Mouse (Mus musculus) T-helper 17 cell (primary cell): ENCODE data around the gene Csnk2a1.
"Not testable (repeated sequence)": the region's sequence is repeated elsewhere in the genome, so short reads cannot be mapped to it uniquely, and the experiment has no call there.

Source experiments
- in situ Hi-C, 2 experiments: fragments of 300-600 bp; cut with MboI, MseI; formaldehyde crosslinking; loops; 1 replicate in 1 of 2; 2 replicates in 1 of 2; pipeline ENCODE4 v1.15.1; 2025; ENCODE audit warnings: high pct_unique_total_duplicates in 2 of 2

Csnk2a1 gene

DNA sequence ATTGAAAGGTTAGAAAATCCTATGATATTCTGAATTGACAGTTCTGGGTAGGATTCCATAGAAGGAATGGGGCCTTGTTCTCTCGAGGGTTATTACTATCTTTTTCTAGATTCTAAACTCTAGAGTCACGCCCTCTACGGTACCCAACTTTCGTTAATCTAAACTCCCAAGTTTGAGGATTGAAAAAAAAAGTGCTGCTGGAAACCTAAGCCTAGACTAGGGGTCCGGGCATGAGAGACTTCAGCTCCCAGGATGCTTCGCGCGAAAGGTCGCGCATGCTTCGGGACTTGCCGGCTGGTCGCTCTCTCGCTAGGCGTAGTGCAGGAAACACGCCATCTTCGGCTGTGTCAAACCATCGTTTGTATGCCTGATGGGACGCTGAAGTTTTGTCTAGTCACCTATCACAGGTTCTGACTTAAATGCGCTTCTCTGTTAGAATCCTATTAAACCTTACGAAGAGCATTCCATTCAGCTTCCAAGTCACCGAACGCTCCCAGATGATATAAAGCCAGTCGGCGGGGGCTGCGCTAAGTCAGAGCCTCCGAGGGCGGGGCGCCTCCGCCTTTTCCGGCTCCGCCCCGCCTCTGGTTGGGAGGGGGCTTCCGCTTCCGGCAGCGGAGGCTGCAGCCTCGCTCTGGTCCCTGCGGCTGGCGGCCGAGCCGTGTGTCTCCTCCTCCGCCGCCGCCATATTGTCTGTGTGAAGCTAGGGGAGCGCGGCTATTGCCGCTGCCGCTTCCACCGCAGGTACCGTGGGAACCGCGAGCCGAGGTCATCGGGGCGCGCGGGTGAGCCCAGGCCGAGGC is at the start of gene Csnk2a1:
Csnk2a1 (plus strand) TSS at position 592 of the 803 bp plus-strand sequence.
- in situ Hi-C loops: loop anchor here in 1 of 2 experiments (25.0 kb wide), 1 partner anchor 1614 kb away; the partner anchor contains the start of gene Apmap

DNA sequence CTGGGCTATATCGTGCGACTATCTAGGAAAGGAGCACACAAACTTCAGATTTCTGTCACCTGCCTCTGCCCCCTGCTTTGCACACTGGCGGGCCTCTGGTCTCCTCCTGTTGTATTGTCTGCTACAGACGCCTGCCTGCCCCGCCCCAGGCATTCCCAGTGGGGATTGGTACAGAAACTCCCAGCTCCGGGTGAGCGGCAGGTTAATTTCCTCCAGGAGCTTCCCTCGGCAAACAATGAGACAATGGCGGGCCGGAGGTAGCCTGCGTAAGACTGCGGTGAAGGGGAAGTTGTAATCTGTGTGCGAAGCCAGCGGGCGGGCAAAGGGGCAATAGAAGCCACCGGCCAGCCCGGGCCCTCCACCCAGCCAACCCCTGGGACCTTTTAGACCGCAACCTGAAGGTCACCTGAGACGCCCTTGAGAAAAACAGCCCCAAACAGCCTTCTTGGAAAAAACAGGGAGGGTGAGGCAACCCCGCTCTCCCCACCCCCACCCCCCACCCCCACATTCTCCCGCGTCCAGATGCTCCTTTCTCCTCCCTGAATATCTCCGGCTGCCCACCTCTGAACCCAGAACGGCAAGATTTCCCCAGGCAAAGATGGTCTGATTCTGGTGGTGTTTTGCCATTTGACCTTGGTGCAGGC is 49.4 kb upstream of the Csnk2a1 start:
- in situ Hi-C loops: no loop called here

DNA sequence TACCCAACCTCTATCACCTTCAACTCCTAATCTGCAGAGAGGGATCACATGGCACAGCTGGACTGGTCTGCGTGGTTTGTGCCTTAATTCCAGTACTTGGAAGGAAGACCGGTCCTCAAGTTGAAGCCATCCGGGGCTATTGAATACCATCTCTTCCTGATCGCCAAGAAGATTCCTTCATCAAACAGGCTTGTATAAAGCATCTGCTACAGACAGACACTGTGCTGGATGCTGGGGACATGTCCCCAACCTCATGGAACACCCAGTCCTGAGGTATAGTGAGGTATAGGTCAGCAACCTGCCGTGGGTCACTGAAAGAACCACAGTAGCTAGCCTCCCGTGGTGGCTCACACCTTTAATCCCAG is 48.9 kb upstream of the Csnk2a1 start:
- in situ Hi-C loops: no loop called here

DNA sequence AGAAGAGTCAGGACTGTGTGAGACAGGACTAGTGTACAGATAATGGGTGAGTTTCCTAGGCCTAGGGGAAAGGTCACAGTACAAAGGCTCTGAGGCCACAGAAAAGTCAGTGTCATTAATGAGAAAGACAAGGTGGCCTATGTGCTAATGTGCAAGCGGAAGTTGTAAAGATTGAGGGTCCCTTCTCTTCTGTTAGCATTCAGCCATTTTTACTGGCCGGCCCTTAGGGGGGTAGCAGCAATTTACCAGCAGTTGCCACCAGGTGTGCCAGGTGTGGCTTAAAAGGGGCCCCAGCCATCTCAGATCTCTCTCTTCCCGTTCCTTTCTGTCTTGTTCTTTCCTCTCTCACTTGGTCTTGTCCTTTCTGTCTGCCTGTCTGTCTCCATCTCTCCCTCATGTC is 48.3 kb upstream of the Csnk2a1 start:
- in situ Hi-C loops: no loop called here

DNA sequence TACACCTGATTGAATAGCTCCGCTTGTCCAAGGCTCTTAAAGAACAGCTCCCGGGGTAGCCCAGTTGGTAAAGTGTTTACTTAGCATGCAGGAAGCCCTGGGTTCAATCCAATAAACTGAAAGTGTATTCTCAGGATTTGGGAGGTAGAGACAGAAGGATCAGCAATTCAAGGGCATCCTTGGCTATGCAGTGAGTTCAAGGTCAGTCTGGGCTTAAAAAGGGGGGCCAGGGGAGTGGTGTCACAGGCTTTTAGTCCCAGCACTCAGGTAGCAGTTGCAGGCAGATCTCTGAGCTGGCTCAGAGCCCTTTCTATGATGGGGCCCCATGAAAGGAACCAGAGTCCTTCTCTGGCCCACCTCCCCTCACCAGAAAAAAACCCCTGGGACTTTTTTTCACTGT is 47.3 kb upstream of the Csnk2a1 start:
- in situ Hi-C loops: no loop called here

DNA sequence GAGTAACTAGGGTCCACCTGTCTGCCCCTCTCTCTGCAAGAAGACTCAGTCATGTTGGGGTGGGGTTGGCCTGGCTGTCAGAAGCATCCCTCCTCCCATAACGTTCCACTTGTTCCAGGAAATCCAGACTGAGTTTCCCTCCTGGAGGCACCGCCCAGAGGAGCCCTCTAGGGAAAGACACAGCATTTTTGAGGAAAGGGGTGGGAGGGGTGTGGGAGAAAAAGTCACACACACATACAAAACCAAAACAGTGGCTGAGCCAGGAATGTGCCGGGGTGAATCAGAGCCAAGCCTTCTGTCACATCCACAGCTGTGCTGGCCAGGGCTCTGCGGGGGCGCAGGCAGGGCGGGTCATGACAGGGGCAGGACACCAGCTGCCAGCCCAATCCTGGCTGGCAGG is 46.3 kb upstream of the Csnk2a1 start:
- in situ Hi-C loops: no loop called here

DNA sequence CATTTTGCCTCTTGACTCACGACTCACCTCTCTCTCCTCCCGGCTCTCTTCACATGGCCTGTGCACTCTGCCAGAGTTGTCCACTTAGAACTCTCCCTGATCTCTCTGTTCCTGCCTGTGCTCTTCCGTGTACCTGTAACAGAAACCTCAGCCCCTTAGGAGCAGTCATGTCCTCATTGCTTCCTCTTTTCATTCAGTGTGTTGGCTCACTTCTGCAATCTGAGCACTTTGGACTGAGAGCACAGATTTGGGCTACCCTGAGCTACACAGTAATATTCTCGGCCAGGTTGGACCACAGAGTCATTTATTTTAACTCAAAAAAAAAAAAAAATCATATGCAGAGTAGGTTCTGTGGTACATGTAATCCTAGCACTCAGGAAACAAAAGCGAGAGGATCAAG is 39.5 kb upstream of the Csnk2a1 start:
- in situ Hi-C loops: loop anchor here in 1 of 2 experiments (5.0 kb wide), 1 partner anchor 260 kb away; no protein-coding TSS in a partner anchor

DNA sequence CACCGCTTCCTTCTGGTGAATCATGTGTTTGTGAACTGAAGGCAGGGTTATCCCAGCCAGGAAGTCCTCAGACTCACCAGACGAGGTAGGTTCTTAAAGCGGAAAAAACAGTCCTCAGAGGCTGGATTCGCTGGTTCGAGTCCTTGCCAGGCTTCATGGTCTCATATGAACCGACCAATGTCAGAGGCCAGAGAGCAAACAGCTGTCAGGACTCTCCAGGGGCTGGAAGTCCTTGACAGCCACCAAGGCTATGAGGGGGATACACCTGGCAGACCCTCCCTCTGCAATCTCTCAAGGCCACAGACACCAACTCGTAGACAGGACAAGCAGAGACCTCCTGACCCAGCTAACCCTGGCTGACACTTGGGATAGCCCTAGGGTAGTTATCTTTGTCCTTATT is 37.4 kb upstream of the Csnk2a1 start:
- in situ Hi-C loops: loop anchor here in 1 of 2 experiments (5.0 kb wide), 1 partner anchor 262 kb away; no protein-coding TSS in a partner anchor

DNA sequence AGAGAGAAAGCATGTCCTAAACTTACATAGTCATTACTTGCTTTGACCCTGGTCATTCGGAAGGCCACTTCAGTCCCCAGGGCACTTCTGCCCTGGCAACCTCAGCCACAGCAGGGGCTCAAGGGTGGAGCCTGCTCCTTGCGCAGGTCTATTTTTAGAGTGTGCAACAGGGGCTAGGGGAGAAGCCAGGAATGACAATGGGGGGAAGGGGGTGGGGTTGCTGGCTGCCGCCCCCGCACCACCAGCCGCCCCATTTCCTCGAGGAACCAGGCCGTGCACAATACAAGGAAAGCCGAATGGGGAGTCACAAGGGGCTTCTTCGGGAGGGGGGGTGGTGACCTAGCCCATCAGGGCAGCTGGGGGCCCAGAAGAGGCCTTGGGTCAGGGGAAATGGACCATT is 37.0 kb upstream of the Csnk2a1 start:
- in situ Hi-C loops: loop anchor here in 1 of 2 experiments (5.0 to 10.0 kb wide), 3 partner anchors 105 to 1785 kb away; partner anchors contain the start of gene Scrt2

DNA sequence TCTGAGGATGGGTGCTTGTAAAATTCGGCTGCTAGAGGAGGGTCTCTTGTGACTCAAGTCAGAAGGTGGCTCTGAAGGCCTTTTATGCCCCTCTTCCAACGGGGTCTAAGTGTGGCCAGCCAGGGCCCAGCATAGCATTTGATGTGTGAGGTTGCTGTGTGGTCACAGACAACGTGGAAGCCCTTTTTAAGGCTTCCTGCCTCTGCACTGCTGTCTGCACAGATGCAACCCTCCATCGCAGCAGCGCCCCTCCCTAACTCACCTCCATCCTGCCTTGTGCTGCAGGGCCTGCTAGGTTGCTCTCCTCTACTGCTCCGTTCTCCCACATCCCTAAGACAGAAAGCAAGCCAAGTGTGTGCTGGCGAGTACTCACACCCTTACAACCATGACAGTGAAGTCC is 36.5 kb upstream of the Csnk2a1 start:
- in situ Hi-C loops: loop anchor here in 1 of 2 experiments (10.0 kb wide), 2 partner anchors 105 to 1785 kb away; partner anchors contain the start of gene Scrt2

DNA sequence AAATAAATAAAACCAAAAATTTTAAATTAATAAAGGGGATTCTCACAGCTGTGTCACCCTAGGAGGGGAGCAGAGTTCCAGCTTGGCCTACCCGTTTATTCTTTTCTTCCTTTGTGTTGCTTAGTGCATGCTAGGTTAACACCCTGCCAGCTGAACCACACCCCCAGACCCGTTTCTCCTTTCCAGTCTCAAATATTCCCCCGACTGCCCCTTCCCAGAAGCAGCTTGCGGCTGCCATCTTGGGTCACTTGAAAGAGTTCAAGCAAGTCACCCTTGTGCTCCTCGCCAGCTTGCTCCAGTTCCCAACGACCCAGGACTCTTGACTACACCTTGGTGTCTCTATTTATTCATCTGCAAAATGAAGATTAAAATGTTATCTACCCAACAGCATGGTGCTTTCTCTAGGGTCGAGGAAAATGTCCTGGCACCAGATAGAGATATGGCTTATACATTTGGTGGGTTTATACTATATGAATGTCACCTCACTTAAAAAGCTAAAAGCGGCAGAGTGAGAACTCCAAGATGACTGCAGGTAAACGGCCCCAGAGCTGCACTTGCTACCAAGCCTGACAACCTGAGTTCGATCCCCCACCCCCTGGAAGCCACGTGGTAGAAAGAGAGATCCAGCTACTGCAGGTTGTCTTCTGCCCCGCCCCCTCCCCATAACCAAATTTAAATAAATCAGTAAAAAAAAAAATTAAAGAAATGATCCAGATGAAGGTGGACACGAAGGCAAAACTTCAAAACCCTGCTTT is 33.9 kb upstream of the Csnk2a1 start:
- in situ Hi-C loops: loop anchor here in 1 of 2 experiments (10.0 kb wide), 2 partner anchors 108 to 1788 kb away; partner anchors contain the start of gene Scrt2

DNA sequence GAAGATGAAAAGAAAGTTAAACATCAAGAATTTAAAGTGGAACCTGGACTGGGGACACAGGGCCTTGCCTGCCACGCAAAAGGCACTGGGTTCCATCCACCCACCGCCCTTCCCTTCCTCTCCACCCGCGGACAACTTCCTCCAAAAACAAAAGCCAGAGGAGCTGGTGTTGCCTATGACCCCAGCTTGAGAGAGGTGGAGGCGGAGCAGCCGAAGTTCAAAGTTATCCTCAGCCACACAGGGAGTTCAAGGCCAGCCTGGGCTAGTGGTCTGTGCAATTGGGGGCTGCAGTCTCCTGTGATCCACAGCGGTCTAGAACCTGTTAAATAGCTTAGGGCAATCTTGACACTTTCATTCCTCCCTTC is 33.3 kb upstream of the Csnk2a1 start:
- in situ Hi-C loops: loop anchor here in 1 of 2 experiments (10.0 kb wide), 2 partner anchors 109 to 1789 kb away; partner anchors contain the start of gene Scrt2

DNA sequence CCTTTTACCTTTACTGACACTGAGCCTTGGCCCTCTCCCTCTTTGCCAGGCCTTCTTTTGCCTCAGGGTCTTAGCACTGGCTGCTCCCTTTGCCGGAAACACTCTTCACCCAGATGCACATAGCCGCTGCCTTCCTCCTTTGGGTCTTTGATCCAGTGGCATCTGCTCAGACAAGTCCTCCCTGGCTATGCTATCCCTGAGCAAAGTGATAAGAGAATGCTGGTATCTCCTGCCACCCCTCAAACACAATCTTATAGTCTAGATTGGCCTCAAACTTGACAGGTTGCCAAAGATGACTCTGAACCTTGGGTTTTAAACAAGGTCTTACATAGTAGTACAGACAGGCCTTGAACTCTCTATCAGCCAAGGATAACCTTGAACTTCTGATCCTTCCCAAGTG is 32.1 kb upstream of the Csnk2a1 start:
- in situ Hi-C loops: loop anchor here in 1 of 2 experiments (10.0 kb wide), 2 partner anchors 110 to 1790 kb away; partner anchors contain the start of gene Scrt2

DNA sequence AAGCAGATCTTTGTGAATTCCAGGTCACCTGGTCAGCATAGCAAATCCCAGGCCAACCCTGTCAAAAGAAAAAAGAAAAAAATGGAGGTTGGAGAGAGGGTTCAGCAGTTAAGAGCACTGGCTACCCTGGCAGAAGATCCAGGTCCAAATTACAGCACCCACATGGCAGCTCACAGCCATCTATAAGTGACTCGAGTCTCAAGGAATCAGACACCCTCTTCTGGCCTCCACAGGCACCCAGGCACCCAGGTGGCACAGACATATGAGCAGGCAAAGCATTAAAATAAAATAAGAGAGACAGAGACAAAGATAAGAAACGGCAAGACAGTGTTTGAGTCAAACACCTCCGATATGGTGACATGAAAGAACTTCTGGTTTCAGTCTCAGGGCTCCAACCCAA is 29.7 kb upstream of the Csnk2a1 start:
- in situ Hi-C loops: loop anchor here (5.0 to 10.0 kb wide), 6 partner anchors 80 to 1792 kb away; partner anchors contain the start of gene Scrt2 (in 1 of the 2)

DNA sequence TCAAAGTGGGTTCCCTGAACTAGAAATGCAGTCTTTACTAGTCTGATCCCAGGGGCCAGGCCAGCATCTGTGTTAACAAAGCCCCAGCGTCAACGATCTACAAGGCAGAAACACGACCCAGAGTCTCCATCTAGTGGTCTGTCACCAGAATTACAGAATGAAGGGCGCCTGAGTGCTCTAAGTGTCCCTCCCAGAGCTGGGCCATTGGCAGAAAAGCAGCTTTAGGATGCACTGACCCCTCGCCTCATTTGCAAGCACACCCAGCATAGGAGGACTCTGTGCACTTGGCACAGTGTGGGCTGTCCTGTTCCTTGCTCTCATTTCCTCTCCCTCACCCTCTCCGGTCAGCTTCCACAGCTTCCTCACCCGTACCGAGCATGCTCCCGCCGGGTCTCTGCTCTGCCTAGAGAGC is 29.3 kb upstream of the Csnk2a1 start:
- in situ Hi-C loops: loop anchor here (5.0 to 10.0 kb wide), 6 partner anchors 80 to 1793 kb away; partner anchors contain the start of gene Scrt2 (in 1 of the 2)

DNA sequence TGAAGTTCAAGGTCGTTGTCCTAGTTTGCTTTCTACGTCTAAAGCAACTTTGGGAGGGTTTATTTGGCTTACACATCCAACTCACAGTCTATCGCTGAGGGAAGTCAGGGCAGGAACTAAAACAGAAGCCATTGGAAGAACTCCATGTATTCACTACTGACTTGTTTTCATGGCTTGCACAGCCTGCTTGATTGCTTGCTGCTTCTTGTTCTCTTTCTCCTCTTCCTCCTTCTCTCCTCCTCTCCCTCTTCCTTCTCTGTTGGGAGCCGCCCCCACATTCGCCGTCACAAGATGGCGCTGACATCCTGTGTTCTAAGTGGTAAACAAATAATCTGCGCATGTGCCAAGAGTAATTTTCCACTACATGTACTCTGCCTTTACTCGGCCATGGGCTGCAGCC is 20.5 kb upstream of the Csnk2a1 start:
- in situ Hi-C loops: not testable (repeated sequence)

DNA sequence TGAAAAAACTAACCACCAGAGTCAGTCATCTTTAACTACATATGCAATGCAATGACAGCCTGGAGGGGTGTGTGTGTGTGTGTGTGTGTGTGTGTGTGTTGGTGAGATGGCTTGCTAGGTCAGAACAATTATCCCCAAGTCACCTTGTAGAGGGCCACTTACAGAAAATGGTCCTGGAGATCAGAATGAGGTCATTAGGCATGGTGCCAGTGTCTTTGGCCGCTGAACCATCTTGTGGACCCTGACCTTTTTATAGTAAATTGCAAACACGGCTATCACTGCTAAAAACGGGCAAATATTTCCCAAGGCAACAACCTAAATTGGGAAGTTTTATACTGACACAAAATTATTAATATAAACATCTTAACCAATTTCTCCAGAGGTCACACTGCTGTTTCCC is 14.8 kb upstream of the Csnk2a1 start:
- in situ Hi-C loops: no loop called here

DNA sequence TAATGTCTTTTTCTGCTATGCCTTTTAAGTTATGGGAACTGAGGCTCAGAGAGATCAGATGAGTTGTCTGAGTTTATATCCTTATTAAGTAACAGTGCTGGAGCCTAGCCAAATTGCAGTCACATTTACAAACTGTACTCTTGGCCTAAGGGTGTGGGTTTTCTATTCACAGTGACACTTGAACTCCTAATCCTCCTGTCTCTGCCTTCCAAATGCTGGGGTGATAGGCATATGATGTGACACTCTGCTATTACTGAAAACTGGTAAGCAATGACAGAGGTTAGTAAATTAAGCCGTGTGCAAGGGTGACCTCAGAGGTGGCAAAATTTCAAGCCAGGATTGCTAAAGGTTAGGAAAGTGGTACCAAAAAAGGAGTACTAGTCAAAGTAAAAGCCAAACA is 9.7 kb upstream of the Csnk2a1 start:
- in situ Hi-C loops: no loop called here

DNA sequence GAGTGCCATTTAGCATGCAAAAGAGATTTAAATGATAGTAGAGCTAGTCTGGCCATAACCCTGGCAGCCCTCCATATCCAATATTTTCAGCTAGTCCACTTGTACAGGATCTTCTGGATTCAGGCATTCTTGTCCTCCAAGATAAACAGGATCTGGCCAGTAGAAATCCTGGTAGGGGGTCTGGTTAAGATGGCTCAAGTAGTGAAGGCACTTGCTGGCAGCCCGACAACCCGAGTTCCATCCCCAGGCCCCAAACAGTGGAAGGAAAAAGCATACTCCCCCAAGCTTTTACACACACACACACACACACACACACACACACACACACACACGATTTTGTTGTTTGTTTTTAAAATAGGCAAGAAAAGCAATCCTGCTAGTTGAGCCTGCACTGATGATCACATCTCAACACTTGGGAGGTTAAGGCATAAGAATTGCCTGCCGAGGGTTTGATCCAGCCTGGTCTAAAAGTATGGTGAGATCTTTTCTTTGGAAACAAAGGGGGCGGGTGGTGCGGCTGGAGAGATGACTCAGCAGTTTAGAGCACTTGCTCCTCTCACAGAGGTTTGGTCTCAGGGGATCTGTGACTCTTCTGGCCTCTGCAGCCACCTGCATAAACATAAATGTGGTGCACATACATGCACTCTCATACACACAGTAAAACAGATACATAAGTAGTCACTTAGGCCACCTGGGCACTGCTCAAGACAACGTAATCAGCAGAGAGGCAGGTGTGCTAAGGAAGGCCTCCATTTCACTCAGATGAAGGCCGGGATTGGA is 2.9 kb upstream of the Csnk2a1 start:
- in situ Hi-C loops: no loop called here

DNA sequence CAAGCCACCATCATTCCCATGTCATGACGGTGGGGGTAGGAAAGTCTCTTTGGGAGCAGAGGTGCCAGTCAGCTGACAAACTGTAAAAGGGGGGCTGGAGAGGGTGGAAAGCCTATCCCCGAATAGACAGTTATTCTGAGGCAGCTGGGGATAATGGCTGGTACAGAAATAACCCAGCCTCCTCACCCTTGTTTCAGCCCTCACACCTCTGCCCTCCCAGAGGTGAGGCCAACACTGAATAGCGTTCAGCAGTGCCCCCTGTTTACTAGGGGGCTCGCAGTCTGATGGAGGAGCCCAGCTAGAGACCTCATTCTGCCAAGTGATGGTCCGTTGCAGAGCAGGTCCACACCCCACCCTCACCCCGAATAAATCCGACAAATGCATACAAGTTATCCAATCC is 1.1 kb upstream of the Csnk2a1 start:
- in situ Hi-C loops: loop anchor here in 1 of 2 experiments (25.0 kb wide), 1 partner anchor 1613 kb away; the partner anchor contains the start of gene Apmap
